Mouse (Mus musculus) ES-Bruce4 (cell line): ENCODE measurements around the gene Cd7. TPM values are rescaled to one million over a fixed set of nuclear protein-coding genes. Genes with fewer than 3 reads are reported as not detected.
A peak's percentile ranks its signal among the peaks of the same experiment; 100 is the strongest.

Experiments
- H3K27ac ChIP-seq: 2 replicates; pipeline ENCODE4 v1.5.1; 2012; ENCODE audit warnings: low read length, inconsistent platforms; ENCODE audit not compliant: insufficient read depth
- H3K27me3 ChIP-seq: 2 replicates; pipeline ENCODE4 v1.6.1; 2012; ENCODE audit warnings: mild to moderate bottlenecking, low read length, inconsistent platforms; ENCODE audit not compliant: control insufficient read depth, poor library complexity, insufficient read depth, severe bottlenecking
- H3K36me3 ChIP-seq: 2 replicates; pipeline ENCODE4 v1.6.1; 2012; ENCODE audit warnings: inconsistent platforms, mild to moderate bottlenecking, low read length, moderate library complexity; ENCODE audit not compliant: control insufficient read depth, poor library complexity, insufficient read depth, severe bottlenecking
- H3K4me1 ChIP-seq: one replicate; pipeline ENCODE4 v1.8.1; 2011; ENCODE audit warnings: low read length; ENCODE audit not compliant: control insufficient read depth, insufficient read depth
- H3K4me3 ChIP-seq: 2 replicates; pipeline ENCODE4 v1.5.1; 2011; ENCODE audit warnings: low read depth, mild to moderate bottlenecking, low read length
- H3K9ac ChIP-seq: 2 replicates; pipeline ENCODE4 v1.6.1; 2012; ENCODE audit warnings: low read depth, mild to moderate bottlenecking, inconsistent platforms; ENCODE audit not compliant: poor library complexity, severe bottlenecking
- H3K9me3 ChIP-seq: replicated peaks from 2 replicates; pipeline ENCODE4 v1.6.1; 2012; ENCODE audit warnings: mild to moderate bottlenecking, low read length, inconsistent platforms; ENCODE audit not compliant: control insufficient read depth, poor library complexity, insufficient read depth, severe bottlenecking
- CTCF ChIP-seq: IDR thresholded peaks from one replicate; pipeline ENCODE4 v1.8.1; 2011; ENCODE audit warnings: low read depth, low read length
- EP300 ChIP-seq: IDR thresholded peaks from 2 replicates; pipeline ENCODE4 v1.6.1; 2011; ENCODE audit warnings: low read depth, low read length; ENCODE audit not compliant: insufficient read depth
- POLR2A ChIP-seq: IDR thresholded peaks from one replicate; pipeline ENCODE4 v1.8.1; 2011; ENCODE audit warnings: low read length; ENCODE audit not compliant: insufficient read depth
- polyA plus RNA-seq: library from polyadenylated mRNA; stranded (reverse); fragments of >200 nt; gene quantifications from 2 replicates; pipeline ENCODE4 v1.2.4, GENCODE M21; 2011; ENCODE audit warnings: low read depth; ENCODE audit not compliant: missing spikeins, insufficient read depth, insufficient read length

The Cd7 gene
- polyA plus RNA-seq, 1 experiment: not detected

DNA sequence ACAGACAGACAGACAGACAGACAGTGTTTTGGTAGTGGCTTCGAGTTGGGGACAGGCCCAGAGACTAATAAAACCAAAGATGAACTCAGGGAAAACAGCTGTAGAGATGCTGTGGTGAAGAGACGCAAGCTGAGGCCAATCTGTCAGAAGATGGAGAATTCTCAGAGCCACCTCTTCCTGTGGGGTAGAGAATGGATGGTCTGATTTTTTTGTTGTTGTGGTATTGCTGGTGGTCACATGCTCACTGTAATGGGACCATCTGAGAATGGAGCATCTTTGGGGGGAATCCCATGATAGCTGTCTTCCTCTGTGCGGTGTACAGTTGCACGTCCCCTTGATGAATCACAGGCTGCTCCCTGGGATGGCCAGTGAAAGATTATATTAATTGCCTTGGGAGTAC, 3.3 kb upstream of the Cd7 start:
- TF ChIP-seq CTCF (no peak), EP300 (no peak), POLR2A (no peak)
- no peak overlapping the region for H3K4me3 ChIP-seq
- no peaks in the 10 kb centered on the region for H3K4me1 ChIP-seq

DNA sequence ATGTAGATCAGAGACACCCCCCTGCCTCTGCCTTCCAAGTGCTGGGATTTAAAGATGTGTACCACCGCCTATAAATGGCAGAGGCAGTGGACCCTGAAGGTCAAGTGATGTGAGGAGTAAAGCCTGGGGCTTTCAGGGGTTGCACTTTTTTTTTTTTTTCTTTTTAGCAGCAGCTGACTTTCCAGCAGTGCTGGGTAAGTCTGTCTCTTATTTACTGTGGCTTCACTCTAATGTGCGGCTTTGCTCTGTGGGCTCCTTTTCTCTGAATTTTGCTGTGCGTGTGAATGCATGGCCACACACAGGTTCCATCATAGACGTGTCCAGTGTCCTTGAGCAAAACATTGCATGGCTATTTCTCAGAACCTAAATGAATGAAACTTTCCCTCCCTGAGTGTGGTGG, 2.4 kb upstream of the Cd7 start:
- Histone ChIP-seq H3K36me3 (no peaks in the 10 kb centered on the region), H3K4me1 (no peaks in the 10 kb centered on the region), H3K4me3 (no peak overlapping the region), H3K9me3 (no peaks in the 10 kb centered on the region), H3K27ac (no peak overlapping the region), H3K9ac (no peak overlapping the region), H3K27me3 (no peaks in the 10 kb centered on the region)
- TF ChIP-seq EP300 (no peak), POLR2A (no peak), CTCF (no peak)

More for the DNA sequence above, 3.3 kb upstream of the Cd7 start:
- Histone ChIP-seq H3K9me3 (no peaks in the 10 kb centered on the region), H3K27ac (no peak overlapping the region), H3K27me3 (0 out of 2 replicates have a peak, but pooled peaks cover 1% of the 10 kb centered on the region), H3K36me3 (no peaks in the 10 kb centered on the region), H3K9ac (no peak overlapping the region)

DNA sequence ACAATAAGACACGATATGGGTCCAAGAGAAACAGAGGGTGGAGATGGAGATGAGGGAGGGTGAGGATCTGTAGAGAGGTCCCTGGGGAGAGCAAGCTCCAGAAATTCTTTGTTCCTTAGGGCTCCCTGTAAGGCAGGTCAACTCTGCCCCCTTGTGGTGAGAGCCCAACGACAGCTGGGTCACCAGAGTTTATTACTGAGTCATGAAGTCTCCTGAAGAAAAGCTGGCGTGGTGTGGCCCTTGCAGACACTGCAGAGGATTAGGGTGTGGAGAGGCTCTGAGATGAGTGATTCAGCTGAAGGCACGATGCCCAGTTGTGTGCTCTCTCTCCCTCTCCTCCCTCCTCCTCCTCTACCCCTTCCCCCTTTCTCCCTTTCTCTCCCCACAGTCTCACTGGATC, 2.0 kb upstream of the Cd7 start:
- peak; percentile 90 for TF ChIP-seq CTCF
- TF ChIP-seq POLR2A: no peak
- no peak for TF ChIP-seq EP300
- Histone ChIP-seq H3K27me3 (no peaks in the 10 kb centered on the region), H3K27ac (no peak overlapping the region)

DNA sequence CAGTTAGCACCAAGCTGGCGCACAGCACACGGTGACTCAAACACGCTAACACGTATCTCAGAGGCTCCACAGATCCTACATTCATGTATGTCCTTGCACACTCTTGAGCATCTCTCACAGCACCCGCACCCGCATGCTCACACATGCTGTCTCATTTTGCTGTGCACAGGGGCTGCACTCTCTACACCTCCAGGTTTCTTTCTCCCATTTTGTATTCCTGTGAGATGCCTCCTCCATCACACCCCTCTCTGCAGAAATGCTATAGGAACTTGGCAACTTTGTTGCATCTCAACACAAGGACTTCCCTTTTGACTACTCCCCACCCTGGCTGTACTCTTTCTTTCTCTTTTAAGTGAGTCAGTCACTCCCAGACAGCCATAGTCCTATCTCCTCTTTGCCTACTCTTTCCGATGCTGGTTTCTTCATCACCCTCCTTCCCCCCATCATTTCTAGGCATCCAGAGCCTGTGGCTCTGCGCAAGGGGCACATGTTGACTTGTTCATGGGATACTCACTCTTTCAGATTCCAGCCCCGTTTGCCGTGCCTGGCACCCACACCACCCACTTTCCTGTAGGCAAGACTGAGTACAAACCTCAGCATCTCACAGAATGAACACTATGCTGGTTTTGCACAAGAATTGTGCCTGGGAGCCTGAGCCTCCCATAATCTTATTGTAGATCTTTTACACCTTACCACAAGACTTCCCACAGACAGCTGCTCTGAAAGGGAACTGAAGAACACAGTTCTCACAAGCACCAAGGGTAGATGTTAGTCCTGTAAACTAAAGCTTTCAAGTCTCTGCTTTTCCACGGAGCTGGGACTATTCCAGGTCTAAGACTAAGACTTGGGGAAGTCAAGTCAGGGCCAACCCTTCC, 615 bp downstream of the Cd7 start:
- TF ChIP-seq EP300: no peak
- no peak for TF ChIP-seq CTCF
- no peak for TF ChIP-seq POLR2A
- Histone ChIP-seq H3K9ac (no peak overlapping the region), H3K4me3 (no peak overlapping the region), H3K27me3 (no peaks in the 10 kb centered on the region), H3K9me3 (no peaks in the 10 kb centered on the region), H3K4me1 (no peaks in the 10 kb centered on the region), H3K36me3 (no peaks in the 10 kb centered on the region), H3K27ac (no peak overlapping the region)

More for the DNA sequence above, 2.0 kb upstream of the Cd7 start:
- no peak overlapping the region for H3K9ac ChIP-seq
- H3K4me3 ChIP-seq: no peak overlapping the region
- no peaks in the 10 kb centered on the region for H3K9me3 ChIP-seq
- H3K4me1 ChIP-seq: no peaks in the 10 kb centered on the region
- no peaks in the 10 kb centered on the region for H3K36me3 ChIP-seq

DNA sequence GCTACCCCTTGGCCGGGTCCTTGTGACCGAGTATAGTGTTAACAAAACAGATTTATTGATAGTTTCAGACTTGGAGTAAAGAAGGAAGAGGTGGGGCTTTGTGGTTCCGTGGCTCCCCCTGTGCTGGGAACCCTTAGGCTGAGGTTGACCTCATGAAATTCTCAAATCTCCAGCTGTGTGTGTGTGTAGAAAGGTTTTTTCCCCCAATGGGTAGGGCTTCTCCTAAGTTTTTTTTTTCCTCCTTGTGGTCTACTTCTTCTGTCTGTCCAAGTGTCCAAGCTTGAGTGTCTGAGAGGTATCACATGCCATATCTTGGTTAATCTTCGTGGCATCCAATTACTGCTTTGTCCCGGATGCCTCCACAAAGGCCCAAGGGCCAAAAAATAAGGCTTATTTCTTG, 6.1 kb downstream of the Cd7 start:
- no peak for TF ChIP-seq CTCF
- TF ChIP-seq EP300: no peak
- no peak for TF ChIP-seq POLR2A

DNA sequence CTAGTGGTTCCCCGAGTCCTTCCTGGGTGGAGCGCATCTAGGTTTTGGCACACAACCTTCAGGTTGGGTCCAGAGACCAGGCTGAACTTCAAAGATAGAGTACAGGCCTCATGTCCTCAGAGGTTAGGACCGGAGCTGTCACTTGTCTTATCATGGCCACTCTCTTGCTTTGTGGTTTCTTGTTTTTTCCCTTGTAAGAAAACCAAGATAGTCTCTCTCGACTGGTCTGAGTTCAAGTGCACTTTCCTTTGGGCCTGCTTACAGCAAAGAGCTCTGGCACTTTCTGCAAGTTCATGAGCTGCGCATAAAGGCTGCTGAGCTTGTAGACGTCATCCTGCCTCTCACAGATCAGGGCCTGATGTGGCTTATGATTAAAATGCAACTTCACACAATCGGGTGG, 12.0 kb downstream of the Cd7 start:
- H3K27ac ChIP-seq: no peak overlapping the region
- TF ChIP-seq EP300 (no peak), POLR2A (no peak), CTCF (no peak)
- no peaks in the 10 kb centered on the region for H3K4me1 ChIP-seq
- no peaks in the 10 kb centered on the region for H3K36me3 ChIP-seq
- H3K27me3 ChIP-seq: no peaks in the 10 kb centered on the region
- H3K9ac ChIP-seq: no peak overlapping the region
- H3K9me3 ChIP-seq: no peaks in the 10 kb centered on the region
- H3K4me3 ChIP-seq: no peak overlapping the region

More for the DNA sequence above, 6.1 kb downstream of the Cd7 start:
- Histone ChIP-seq H3K9ac (no peak overlapping the region), H3K4me3 (no peak overlapping the region), H3K4me1 (no peaks in the 10 kb centered on the region), H3K27ac (no peak overlapping the region), H3K27me3 (no peaks in the 10 kb centered on the region), H3K9me3 (no peaks in the 10 kb centered on the region), H3K36me3 (no peaks in the 10 kb centered on the region)
